Mouse (Mus musculus) hindbrain, embryonic 16.5 days (tissue): ENCODE data around the gene Cemip2. TPM values are rescaled to one million over a fixed set of nuclear protein-coding genes. Genes with fewer than 3 reads are reported as not detected.

Experiments used
- ATAC-seq: fragments of 200-750 bp; cut with Nextera tagmentation; 2 replicates; pipeline ENCODE4 v1.8.0; 2017; ENCODE audit warnings: moderate TSS enrichment, moderate library complexity
- H3K27ac ChIP-seq: fragments of 300-500 bp; sonication (generic); 2 replicates; pipeline ENCODE4 v1.5.1; 2014; ENCODE audit warnings: low read depth, mild to moderate bottlenecking, control low read depth, low read length, moderate library complexity
- H3K27me3 ChIP-seq: fragments of 300-500 bp; sonication (generic); replicated peaks from 2 replicates; pipeline ENCODE4 v1.6.1; 2014; ENCODE audit warnings: low read length; ENCODE audit not compliant: control insufficient read depth, insufficient read depth
- H3K36me3 ChIP-seq: fragments of 300-500 bp; sonication (generic); 2 replicates; pipeline ENCODE4 v1.6.1; 2014; ENCODE audit warnings: mild to moderate bottlenecking, low read length, moderate library complexity, mixed read lengths; ENCODE audit not compliant: control insufficient read depth, insufficient read depth
- H3K4me1 ChIP-seq: fragments of 300-500 bp; sonication (generic); 2 replicates; pipeline ENCODE4 v1.6.1; 2014; ENCODE audit warnings: low read depth, low read length; ENCODE audit not compliant: control insufficient read depth, insufficient read depth
- H3K4me2 ChIP-seq: fragments of 300-500 bp; sonication (generic); 2 replicates; pipeline ENCODE4 v1.6.1; 2014; ENCODE audit warnings: mild to moderate bottlenecking, low read length, control low read depth, moderate library complexity
- H3K4me3 ChIP-seq: fragments of 300-500 bp; sonication (generic); 2 replicates; pipeline ENCODE4 v1.5.1; 2014; ENCODE audit warnings: mild to moderate bottlenecking, low read length, control low read depth, moderate library complexity
- H3K9ac ChIP-seq: fragments of 300-500 bp; sonication (generic); 2 replicates; pipeline ENCODE4 v1.6.1; 2014; ENCODE audit warnings: low read depth, mild to moderate bottlenecking, control low read depth, low read length, moderate library complexity
- H3K9me3 ChIP-seq: fragments of 300-500 bp; sonication (generic); 2 replicates; pipeline ENCODE4 v1.6.1; 2014; ENCODE audit warnings: mild to moderate bottlenecking, low read length, moderate library complexity; ENCODE audit not compliant: control insufficient read depth
- WGBS: fragments of 180-500 bp; shearing (Covaris S2); extraction: QIAGEN DNeasy Blood & Tissue Kit; methylation state at CpG from one replicate; pipeline ENCODE4 v1.1.7; 2014; 5-methylcytosine and 5-hydroxymethylcytosine counted together
- polyA plus RNA-seq: library from polyadenylated mRNA; unstranded; fragments of >200 nt; fragmentation: Nextera tagmentation; extraction: Ambion mirVana; gene quantifications from 2 replicates; pipeline ENCODE4 v1.2.1, GENCODE M21; 2015

Cemip2 gene
- polyA plus RNA-seq, 1 experiment from 2014 or later: 15.4 TPM

DNA sequence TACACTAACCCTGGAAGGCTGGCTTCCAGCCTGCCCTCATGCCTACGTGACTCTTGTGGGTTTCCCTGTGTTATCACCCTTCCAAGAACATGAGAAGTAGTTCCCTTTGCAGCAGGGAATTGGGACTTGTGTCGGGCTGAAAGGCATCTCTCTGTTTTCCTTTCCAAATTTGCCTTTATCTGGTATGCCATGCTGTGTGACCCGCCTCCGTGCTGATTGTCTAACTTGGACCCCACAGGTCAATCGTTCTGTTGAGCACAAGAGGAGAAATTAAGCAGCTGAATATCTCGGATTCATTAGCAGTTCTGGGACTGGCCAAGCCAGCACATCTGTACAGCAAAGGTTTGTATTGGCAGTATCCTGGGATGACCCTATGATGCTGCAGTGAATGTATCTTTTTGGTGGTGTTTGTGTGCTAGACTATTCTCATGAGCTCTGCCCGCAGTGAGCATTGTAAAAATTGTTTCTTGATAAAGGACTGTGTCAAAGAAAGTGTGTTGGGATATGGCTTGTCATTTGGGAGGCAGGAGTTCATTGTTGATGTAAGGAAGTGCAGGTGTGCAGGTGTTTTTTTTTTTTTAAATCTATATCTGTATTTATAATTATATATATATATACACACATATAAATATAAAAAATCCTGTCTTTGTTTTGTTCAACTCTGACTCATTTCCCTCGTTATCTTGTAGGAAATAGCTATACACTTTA is 77.4 kb downstream of the Cemip2 start:
- peaks cover 18% of the 10 kb centered on the region for H3K36me3 ChIP-seq

GRCm38 (mm10) chr19:21858846-21859521 is 80.8 kb downstream of the Cemip2 start:
- Histone ChIP-seq H3K9ac (no peak overlapping the region), H3K27me3 (no peaks in the 10 kb centered on the region), H3K4me2 (no peak overlapping the region), H3K9me3 (no peaks in the 10 kb centered on the region), H3K4me3 (no peak overlapping the region), H3K36me3 (peaks cover 14% of the 10 kb centered on the region), H3K4me1 (no peaks in the 10 kb centered on the region), H3K27ac (no peak overlapping the region)
- WGBS: 89% methylated on average over 12 of the region's 12 CpGs
- ATAC-seq: no peak

More for the DNA sequence above, 77.4 kb downstream of the Cemip2 start:
- Histone ChIP-seq H3K27ac (no peak overlapping the region), H3K4me1 (no peaks in the 10 kb centered on the region), H3K9me3 (no peaks in the 10 kb centered on the region), H3K4me3 (no peak overlapping the region), H3K4me2 (no peak overlapping the region), H3K9ac (no peak overlapping the region), H3K27me3 (no peaks in the 10 kb centered on the region)
- 91% methylated on average over 8 of the region's 8 CpGs for WGBS
- ATAC-seq: no peak

DNA sequence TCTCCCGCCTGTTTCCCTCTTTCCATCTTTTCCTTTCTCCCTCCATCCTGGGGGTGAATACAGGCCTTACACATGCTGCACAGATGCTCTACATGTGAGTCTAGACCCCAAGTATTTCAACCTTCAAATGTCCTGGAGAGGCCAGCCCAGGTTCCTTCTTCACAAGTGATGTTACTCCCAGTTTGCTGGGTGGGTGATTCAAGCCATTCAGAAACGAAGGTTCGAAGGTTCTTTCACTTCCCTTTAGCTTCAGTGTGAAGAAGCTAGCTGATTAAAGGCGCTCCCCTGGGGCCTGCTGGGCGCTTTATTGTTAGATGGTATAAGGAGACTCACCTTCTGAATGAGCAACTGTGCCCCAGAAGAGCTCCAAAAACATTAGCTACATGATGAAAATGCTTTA is 82.0 kb downstream of the Cemip2 start:
- 78% methylated on average over 5 of the region's 5 CpGs for WGBS
- Histone ChIP-seq H3K4me2 (no peak overlapping the region), H3K4me3 (no peak overlapping the region), H3K4me1 (no peaks in the 10 kb centered on the region), H3K9me3 (no peaks in the 10 kb centered on the region), H3K27ac (no peak overlapping the region), H3K27me3 (no peaks in the 10 kb centered on the region), H3K36me3 (peaks cover 10% of the 10 kb centered on the region; the same call in 1 of the 2 replicates), H3K9ac (no peak overlapping the region)
- ATAC-seq: no peak

DNA sequence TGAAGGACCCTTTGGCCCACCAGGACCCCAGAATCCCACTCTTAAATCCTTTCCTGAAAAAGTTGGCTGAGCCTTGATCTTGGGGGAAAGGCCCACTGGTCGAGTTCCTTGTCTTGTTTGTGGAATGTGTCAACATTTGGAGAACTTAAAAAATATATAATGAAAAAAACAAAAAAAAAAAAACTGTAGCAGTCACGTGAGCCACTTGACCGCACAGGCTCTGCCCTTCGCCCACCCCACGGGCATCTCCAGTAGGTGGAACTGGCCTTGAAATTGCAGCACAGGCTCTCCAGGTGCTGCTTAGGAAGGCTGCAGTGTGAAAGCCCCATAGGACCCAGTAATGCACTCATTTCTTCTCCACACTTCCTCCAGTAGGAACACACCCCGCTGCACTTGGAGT is 82.8 kb downstream of the Cemip2 start:
- 92% methylated on average over 6 of the region's 6 CpGs for WGBS
- Histone ChIP-seq H3K4me2 (no peak overlapping the region), H3K4me3 (no peak overlapping the region), H3K36me3 (peaks cover 8% of the 10 kb centered on the region; the same call in 1 of the 2 replicates), H3K27me3 (no peaks in the 10 kb centered on the region), H3K9me3 (no peaks in the 10 kb centered on the region), H3K9ac (no peak overlapping the region), H3K4me1 (no peaks in the 10 kb centered on the region), H3K27ac (no peak overlapping the region)
- no peak for ATAC-seq

DNA sequence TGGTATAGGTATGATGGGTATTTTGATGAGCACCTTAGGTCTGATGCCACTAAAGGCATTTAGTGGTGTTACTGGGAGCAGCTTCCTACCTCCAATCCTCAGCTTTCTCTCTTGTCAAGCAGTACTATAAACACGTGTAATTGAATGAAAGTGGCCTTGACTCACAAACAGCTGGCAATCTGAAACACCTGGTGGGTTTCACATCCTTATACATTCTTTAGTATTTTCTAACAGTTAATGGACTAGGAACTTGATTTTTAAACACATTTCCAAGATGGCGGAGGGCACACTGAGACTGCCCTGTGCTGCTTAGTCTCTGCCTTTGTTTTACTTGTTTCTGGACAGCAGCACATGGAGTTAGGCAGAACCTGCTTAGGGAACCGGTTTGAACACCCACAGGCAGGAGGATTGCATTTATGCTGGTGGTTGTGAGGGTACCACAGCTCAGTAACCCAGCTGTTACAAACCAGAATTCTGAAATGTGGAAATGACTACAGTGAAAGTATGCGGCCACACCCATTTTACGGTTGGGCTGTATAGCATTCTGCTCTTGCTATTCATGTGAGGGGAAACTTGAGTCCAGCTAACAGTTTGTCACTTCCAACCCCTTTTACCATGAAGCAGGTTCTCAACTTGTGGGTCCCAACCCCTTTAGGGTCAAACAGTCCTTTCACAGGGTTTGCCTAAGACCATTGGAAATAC is 84.3 kb downstream of the Cemip2 start:
- no peak overlapping the region for H3K4me2 ChIP-seq
- ATAC-seq: no peak
- no peak overlapping the region for H3K9ac ChIP-seq
- H3K27ac ChIP-seq: no peak overlapping the region
- H3K4me1 ChIP-seq: no peaks in the 10 kb centered on the region
- WGBS: 90% methylated on average over 5 of the region's 5 CpGs
- peaks cover 3% of the 10 kb centered on the region; the same call in 1 of the 2 replicates for H3K36me3 ChIP-seq
- H3K4me3 ChIP-seq: no peak overlapping the region
- no peaks in the 10 kb centered on the region for H3K27me3 ChIP-seq
- H3K9me3 ChIP-seq: no peaks in the 10 kb centered on the region

GRCm38 (mm10) chr19:21862991-21863931 is 85.1 kb downstream of the Cemip2 start:
- no peak overlapping the region for H3K9ac ChIP-seq

GRCm38 (mm10) chr19:21865242-21866055 is 87.3 kb downstream of the Cemip2 start:
- ATAC-seq: no peak
- Histone ChIP-seq H3K4me2 (no peak overlapping the region), H3K27me3 (no peaks in the 10 kb centered on the region), H3K27ac (no peak overlapping the region), H3K4me1 (no peaks in the 10 kb centered on the region), H3K36me3 (no peaks in the 10 kb centered on the region), H3K9ac (no peak overlapping the region), H3K4me3 (no peak overlapping the region), H3K9me3 (no peaks in the 10 kb centered on the region)
- WGBS: 91% methylated on average over 7 of the region's 7 CpGs

More at GRCm38 (mm10) chr19:21862991-21863931, 85.1 kb downstream of the Cemip2 start:
- Histone ChIP-seq H3K27ac (no peak overlapping the region), H3K4me3 (no peak overlapping the region), H3K4me2 (no peak overlapping the region), H3K27me3 (no peaks in the 10 kb centered on the region), H3K9me3 (no peaks in the 10 kb centered on the region), H3K4me1 (no peaks in the 10 kb centered on the region), H3K36me3 (no peaks in the 10 kb centered on the region)
- WGBS: 85% methylated on average over 9 of the region's 9 CpGs
- ATAC-seq: no peak

DNA sequence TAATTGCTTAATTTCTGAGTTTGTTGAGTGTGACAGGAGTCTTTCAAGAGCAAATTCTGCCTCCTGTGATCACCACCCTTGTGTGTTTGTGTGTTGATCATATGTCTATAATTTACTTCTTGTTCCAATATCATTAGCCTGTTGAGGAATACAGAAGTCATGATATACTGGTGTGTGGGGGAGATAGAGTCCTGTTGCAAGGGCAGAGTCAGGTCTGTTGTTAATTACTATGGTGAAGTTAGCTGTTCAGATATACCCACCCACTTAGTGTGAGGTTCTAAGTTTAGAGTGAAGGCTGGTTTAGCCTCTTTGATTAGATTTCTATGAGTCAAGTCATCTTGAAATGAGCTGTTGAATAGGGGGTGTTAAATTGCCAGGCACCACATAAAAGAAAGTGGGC is 88.0 kb downstream of the Cemip2 start:
- no peak for ATAC-seq
- Histone ChIP-seq H3K27me3 (no peaks in the 10 kb centered on the region), H3K4me1 (no peaks in the 10 kb centered on the region), H3K36me3 (no peaks in the 10 kb centered on the region), H3K27ac (no peak overlapping the region), H3K9me3 (no peaks in the 10 kb centered on the region), H3K4me3 (no peak overlapping the region), H3K9ac (no peak overlapping the region), H3K4me2 (no peak overlapping the region)
